Mouse (Mus musculus) cerebellum, postnatal 14 days (tissue): Measurements from ENCODE around the gene Srf.
"Not testable (repeated sequence)": the region's sequence is repeated elsewhere in the genome, so short reads cannot be mapped to it uniquely, and the experiment has no call there.

ENCODE experiments used
- DNase-seq, 2 experiments: peaks; one replicate each; pipeline ENCODE4 v3.0.0; 2021; ENCODE audit warnings: mixed read lengths in 2 of 2

Gene Srf

GRCm38 (mm10) chr17:46555673-46556583 is at the start of gene Srf:
Gene Srf, minus strand, starts transcription at chr17:46556175.
- peak; percentile 95 to 96 for DNase-seq

GRCm38 (mm10) chr17:46605126-46605525 is 49.2 kb upstream of the Srf start:
- no peak for DNase-seq

DNA sequence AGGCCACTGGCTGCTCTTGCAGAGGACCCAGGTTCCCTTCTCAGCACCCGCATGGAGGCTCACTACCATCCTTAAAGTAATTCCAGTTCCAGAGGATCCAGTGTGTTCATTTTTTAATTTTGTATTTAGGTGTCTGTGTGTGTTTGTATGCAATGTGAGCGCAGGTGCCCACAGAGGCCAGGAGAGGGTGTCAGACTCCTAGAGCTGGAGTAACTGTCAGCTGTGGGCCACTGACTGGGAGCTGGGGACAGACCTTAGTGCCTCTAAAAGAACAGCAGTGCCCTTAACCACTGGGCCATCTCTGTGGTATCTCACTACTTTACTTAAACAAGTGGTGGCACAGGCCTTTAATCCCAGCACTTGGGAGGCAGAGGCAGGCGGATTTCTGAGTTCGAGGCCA is 47.3 kb upstream of the Srf start:
- DNase-seq = no peak

GRCm38 (mm10) chr17:46602212-46602611 is 46.2 kb upstream of the Srf start:
- no peak for DNase-seq

GRCm38 (mm10) chr17:46600569-46600968 is 44.6 kb upstream of the Srf start:
- DNase-seq = no peak

DNA sequence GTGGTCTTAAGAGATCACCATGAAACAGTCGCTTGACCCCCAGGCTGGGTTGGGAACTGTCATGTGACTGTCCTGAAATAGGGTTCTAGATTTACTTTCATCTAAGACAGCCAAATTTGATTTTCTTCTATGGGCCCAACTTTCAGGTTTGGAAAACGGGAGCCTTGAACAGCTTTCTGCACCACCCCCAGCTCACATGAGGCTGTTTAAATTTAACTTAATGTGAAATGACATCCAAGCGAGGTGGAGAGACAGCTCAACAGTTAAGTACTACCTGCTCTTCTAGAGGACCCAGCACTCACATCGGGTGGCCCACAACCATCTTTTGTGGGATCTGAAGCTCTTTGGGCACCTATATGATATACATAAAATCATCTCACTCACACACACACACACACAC is 43.0 kb upstream of the Srf start:
- DNase-seq = no peak

DNA sequence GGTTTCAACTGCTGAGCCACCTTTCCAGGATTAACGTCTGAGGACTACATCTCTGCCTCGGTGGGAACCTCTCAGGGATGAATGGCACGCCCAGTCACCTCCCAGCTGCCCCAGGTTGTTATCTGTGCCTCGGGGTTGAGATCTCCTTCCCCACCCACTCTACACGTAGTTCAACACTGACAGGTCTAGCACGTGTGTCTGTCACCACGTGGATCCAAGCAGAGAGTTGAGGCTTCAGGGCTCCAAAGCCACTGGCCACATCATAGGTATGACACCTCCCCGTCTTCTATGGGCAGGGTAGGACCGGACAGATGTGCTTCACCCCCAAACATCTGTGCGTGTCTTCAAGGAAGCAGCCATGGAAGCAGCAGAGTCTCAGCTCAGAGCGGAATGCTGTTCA is 42.0 kb upstream of the Srf start:
- no peak for DNase-seq

DNA sequence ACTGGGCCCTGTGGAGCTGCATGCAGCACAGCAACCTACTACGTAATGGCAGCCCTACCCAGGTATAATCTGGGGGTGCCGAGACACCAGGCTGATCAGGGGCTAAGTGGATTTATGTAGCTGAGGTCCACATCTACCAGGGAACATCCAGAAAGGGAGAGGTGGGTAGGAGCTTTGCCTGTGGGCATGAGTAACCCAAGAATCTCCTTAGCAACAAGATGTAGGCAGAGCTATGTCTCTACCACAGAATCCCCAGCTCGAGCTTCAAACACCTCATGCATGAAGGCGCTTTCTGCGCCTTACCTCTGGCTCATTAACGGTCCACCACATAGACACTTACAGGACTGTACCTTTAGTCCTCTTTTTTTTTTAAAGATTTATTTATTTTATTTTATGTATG is 39.4 kb upstream of the Srf start:
- no peak for DNase-seq

GRCm38 (mm10) chr17:46594606-46595005 is 38.6 kb upstream of the Srf start:
- DNase-seq = no peak

- DNase-seq = no peak
Measured at GRCm38 (mm10) chr17:46593124-46593523, 37.1 kb upstream of the Srf start.

DNA sequence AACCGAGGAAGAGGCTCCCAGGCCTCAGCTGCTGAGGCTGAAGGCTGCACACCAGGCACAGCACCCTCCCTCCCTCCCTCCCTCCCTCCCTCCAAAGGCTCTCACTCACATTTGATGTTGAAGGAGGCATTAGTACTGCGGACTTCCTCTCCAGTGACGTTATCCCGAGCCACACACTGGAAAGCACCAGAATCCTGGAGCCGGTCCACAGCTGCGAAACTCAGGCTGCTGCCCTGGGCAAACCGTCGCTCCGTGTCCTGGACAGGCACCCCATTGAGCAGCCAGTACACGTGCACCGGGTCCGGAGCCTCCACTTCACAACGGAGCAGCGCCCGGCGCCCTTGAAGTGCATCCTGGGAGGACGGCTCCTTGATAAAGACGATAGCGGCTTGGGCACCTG is 35.4 kb upstream of the Srf start:
- peak; percentile 16 to 40 for DNase-seq

GRCm38 (mm10) chr17:46590439-46590838 is 34.5 kb upstream of the Srf start:
- DNase-seq = no peak

DNA sequence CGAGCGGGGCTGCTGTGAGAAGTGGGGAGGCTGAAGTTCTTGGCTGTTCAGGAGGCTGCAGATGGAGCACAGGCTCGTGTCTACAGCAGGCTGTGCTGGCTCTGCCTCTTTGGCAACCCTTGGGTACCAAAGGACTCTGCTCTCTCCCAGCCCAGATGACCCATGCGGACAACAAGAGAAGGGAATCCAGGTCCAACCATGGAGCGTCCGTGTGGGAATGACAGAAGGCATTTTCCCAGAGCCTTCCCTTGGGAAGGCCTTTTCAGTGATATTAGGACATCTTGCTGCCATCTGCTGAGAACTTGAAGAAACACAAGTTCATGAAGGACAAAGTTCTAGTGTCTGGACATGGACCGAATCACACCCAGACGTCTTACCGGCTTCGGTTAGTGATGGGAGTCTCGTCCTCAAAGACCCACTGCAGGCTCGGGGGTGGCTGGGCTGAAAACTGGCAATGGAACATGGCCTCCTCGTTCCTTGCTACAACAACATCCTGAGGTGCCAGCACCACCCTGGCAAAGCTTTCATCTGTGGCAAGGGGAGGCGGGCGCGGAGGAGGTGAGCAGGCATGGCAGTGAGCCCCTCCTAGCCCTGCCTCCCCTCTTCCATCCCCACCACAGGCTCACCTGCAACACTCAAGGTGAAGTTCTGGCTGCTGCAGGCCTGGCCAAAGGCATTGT is 33.8 kb upstream of the Srf start:
- peak; percentile 68 to 78 for DNase-seq

DNA sequence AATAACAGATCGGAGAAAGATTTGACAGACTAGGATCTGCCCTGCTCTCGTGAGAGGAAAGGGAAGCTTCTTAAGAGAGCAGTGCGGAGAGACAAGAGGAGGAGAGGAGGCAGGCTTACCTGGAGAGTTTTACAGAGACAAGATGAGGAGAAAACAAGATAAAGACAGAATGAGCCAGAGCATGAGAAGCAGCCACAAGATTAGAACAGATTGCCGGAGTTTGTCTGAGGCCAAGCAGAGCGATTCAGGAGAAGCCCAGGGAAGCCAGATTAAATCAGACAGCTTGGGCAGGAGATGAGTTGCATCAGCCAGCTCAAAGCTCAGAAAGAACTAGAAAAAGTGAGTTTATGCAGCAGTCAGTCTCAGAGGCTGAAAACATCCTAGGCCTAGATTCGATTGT is 32.9 kb upstream of the Srf start:
- no peak for DNase-seq

GRCm38 (mm10) chr17:46588173-46588572 is 32.2 kb upstream of the Srf start:
- no peak for DNase-seq

GRCm38 (mm10) chr17:46586327-46586726 is 30.4 kb upstream of the Srf start:
- DNase-seq = no peak

DNA sequence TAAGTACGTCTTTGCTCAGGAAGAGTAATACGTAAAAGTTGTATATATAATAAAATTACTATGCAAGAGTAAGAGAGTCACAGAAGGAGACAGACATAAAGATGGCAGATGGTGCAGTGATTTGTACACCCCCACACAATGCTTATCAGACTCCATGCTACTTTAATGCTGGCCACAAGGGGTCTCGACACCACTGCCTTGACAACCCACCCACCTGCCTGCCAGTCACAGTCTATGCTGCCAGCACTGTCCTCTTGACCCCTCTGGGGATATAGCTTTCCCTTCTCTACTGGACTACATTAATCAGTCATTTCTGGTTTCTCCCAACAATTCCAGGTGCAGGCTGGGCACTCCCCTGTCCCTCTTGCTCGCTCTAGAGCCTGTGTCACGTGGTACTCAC is 22.7 kb upstream of the Srf start:
- no peak for DNase-seq

- no peak for DNase-seq
Measured at GRCm38 (mm10) chr17:46576070-46576469, 20.1 kb upstream of the Srf start.

GRCm38 (mm10) chr17:46574535-46574934 is 18.6 kb upstream of the Srf start:
- no peak for DNase-seq

- DNase-seq = no peak
Measured at GRCm38 (mm10) chr17:46571005-46571404, 15.0 kb upstream of the Srf start.

GRCm38 (mm10) chr17:46559146-46559545 is 3.2 kb upstream of the Srf start:
- no peak for DNase-seq

- DNase-seq = no peak
Measured at GRCm38 (mm10) chr17:46558151-46558550, 2.2 kb upstream of the Srf start.

DNA sequence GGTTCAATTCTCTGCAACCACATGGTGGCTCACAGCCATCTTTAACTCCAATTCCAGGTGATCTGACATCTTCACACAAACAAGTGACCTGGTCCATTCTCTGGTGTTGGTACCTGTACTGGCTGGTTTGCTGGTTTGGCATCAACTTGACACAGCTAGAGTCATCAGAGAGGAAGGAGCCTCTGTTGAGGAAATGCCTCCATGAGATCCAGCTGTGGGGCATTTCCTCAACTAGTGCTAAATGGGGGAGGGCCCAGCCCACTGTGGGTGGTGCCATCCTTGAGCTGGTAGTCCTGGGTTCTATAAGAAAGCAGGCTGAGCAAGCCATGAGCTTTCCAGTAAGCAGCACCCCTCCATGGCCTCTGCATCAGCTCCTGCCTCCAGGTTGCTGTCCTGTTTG is 1.3 kb upstream of the Srf start:
- not testable (repeated sequence) for DNase-seq

GRCm38 (mm10) chr17:46556584-46556945 is 590 bp upstream of the Srf start:
- peak in 1 of 2 experiments; percentile 58 for DNase-seq
